Mouse (Mus musculus) stomach, embryonic 16.5 days (tissue): ENCODE results near the gene Tspan5. TPM values are rescaled to one million over a fixed set of nuclear protein-coding genes. Genes with fewer than 3 reads are reported as not detected.
A peak's percentile ranks its signal among the peaks of the same experiment; 100 is the strongest.

Experiments
- ATAC-seq: fragments of 200-750 bp; cut with Nextera tagmentation; 2 replicates; pipeline ENCODE4 v1.8.0; 2017; ENCODE audit warnings: moderate number of reproducible peaks, moderate TSS enrichment; ENCODE audit not compliant: insufficient read depth, low FRiP score
- H3K27ac ChIP-seq: fragments of 300-500 bp; sonication (generic); 2 replicates; pipeline ENCODE4 v1.5.1; 2014; ENCODE audit warnings: low read length
- H3K27me3 ChIP-seq: fragments of 300-500 bp; sonication (generic); 2 replicates; pipeline ENCODE4 v1.6.1; 2014; ENCODE audit warnings: low read length, control low read depth, mixed read lengths; ENCODE audit not compliant: control insufficient read depth, insufficient read depth
- H3K36me3 ChIP-seq: fragments of 300-500 bp; sonication (generic); 2 replicates; pipeline ENCODE4 v1.6.1; 2014; ENCODE audit warnings: low read length; ENCODE audit not compliant: control insufficient read depth, insufficient read depth
- H3K4me1 ChIP-seq: fragments of 300-500 bp; sonication (generic); 2 replicates; pipeline ENCODE4 v1.6.1; 2014; ENCODE audit warnings: low read length, control low read depth, mixed read lengths; ENCODE audit not compliant: control insufficient read depth, insufficient read depth
- H3K4me2 ChIP-seq: fragments of 300-500 bp; sonication (generic); 2 replicates; pipeline ENCODE4 v1.6.1; 2014; ENCODE audit warnings: low read depth, low read length, mixed read lengths
- H3K4me3 ChIP-seq: fragments of 300-500 bp; sonication (generic); replicated peaks from 2 replicates; pipeline ENCODE4 v1.5.1; 2014; ENCODE audit warnings: mild to moderate bottlenecking, low read length
- H3K9ac ChIP-seq: fragments of 300-500 bp; sonication (generic); 2 replicates; pipeline ENCODE4 v1.6.1; 2014; ENCODE audit warnings: low read length
- H3K9me3 ChIP-seq: fragments of 300-500 bp; sonication (generic); replicated peaks from 2 replicates; pipeline ENCODE4 v1.6.1; 2016; ENCODE audit warnings: low read length, control low read depth; ENCODE audit not compliant: control insufficient read depth
- WGBS: fragments of 180-500 bp; shearing (Covaris S2); extraction: QIAGEN DNeasy Blood & Tissue Kit; methylation state at CpG from one replicate; pipeline ENCODE4 v1.1.7; 2014; 5-methylcytosine and 5-hydroxymethylcytosine counted together
- polyA plus RNA-seq: library from polyadenylated mRNA; unstranded; fragments of >200 nt; fragmentation: Nextera tagmentation; extraction: Ambion mirVana; gene quantifications from 2 replicates; pipeline ENCODE4 v1.2.1, GENCODE M21; 2015

The Tspan5 gene
- polyA plus RNA-seq, 1 experiment from 2014 or later, result 31.1 TPM

GRCm38 (mm10) chr3:138819862-138820261, 77.9 kb downstream of the Tspan5 start:
- no peak overlapping the region for H3K4me3 ChIP-seq
- ATAC-seq, result no peak
- no peak overlapping the region for H3K9ac ChIP-seq
- WGBS, result 80% methylated on average over 6 of the region's 6 CpGs
- no peaks in the 10 kb centered on the region for H3K27me3 ChIP-seq
- peaks cover 30% of the 10 kb centered on the region for H3K4me1 ChIP-seq
- H3K4me2 ChIP-seq, result no peak overlapping the region
- no peak overlapping the region for H3K27ac ChIP-seq
- H3K36me3 ChIP-seq, result no peaks in the 10 kb centered on the region
- no peaks in the 10 kb centered on the region for H3K9me3 ChIP-seq

GRCm38 (mm10) chr3:138820296-138820695, 78.3 kb downstream of the Tspan5 start:
- no peaks in the 10 kb centered on the region for H3K9me3 ChIP-seq
- H3K27ac ChIP-seq, result no peak overlapping the region
- ATAC-seq, result no peak
- no peaks in the 10 kb centered on the region for H3K27me3 ChIP-seq
- WGBS, result 73% methylated on average over 5 of the region's 5 CpGs
- no peak overlapping the region for H3K9ac ChIP-seq
- no peak overlapping the region for H3K4me3 ChIP-seq
- H3K4me1 ChIP-seq, result peaks cover 26% of the 10 kb centered on the region
- no peak overlapping the region for H3K4me2 ChIP-seq
- no peaks in the 10 kb centered on the region for H3K36me3 ChIP-seq

- no peaks in the 10 kb centered on the region for H3K36me3 ChIP-seq
- H3K9me3 ChIP-seq, result no peaks in the 10 kb centered on the region
- H3K4me3 ChIP-seq, result no peak overlapping the region
- no peak for ATAC-seq
- H3K27me3 ChIP-seq, result no peaks in the 10 kb centered on the region
- H3K4me2 ChIP-seq, result no peak overlapping the region
- WGBS, result 42% methylated on average over 5 of the region's 5 CpGs
- H3K4me1 ChIP-seq, result peaks cover 22% of the 10 kb centered on the region
- peak overlapping the region; percentile 25; the same call in 1 of the 2 replicates for H3K9ac ChIP-seq
- H3K27ac ChIP-seq, result peak overlapping the region; percentile 10; the same call in 1 of the 2 replicates
Observed at GRCm38 (mm10) chr3:138821886-138822445, 80.0 kb downstream of the Tspan5 start.

- 74% methylated on average over 9 of the region's 9 CpGs for WGBS
- Histone ChIP-seq H3K9me3 (no peaks in the 10 kb centered on the region), H3K27me3 (no peaks in the 10 kb centered on the region), H3K4me3 (no peak overlapping the region), H3K9ac (no peak overlapping the region), H3K4me1 (peaks cover 18% of the 10 kb centered on the region), H3K4me2 (no peak overlapping the region), H3K27ac (no peak overlapping the region), H3K36me3 (no peaks in the 10 kb centered on the region)
- no peak for ATAC-seq
Observed at GRCm38 (mm10) chr3:138823857-138824256, 81.9 kb downstream of the Tspan5 start.

GRCm38 (mm10) chr3:138825296-138825695, 83.3 kb downstream of the Tspan5 start:
- H3K9ac ChIP-seq, result no peak overlapping the region
- H3K27ac ChIP-seq, result no peak overlapping the region
- peaks cover 16% of the 10 kb centered on the region for H3K4me1 ChIP-seq
- H3K9me3 ChIP-seq, result no peaks in the 10 kb centered on the region
- no peaks in the 10 kb centered on the region for H3K36me3 ChIP-seq
- no peak for ATAC-seq
- H3K4me2 ChIP-seq, result no peak overlapping the region
- no peaks in the 10 kb centered on the region for H3K27me3 ChIP-seq
- no peak overlapping the region for H3K4me3 ChIP-seq
- WGBS, result 81% methylated on average over 6 of the region's 6 CpGs

- no peaks in the 10 kb centered on the region for H3K27me3 ChIP-seq
- no peak for ATAC-seq
- no peak overlapping the region for H3K4me3 ChIP-seq
- H3K9me3 ChIP-seq, result no peaks in the 10 kb centered on the region
- H3K36me3 ChIP-seq, result no peaks in the 10 kb centered on the region
- H3K27ac ChIP-seq, result no peak overlapping the region
- H3K4me2 ChIP-seq, result no peak overlapping the region
- WGBS, result 74% methylated on average over 8 of the region's 8 CpGs
- no peak overlapping the region for H3K9ac ChIP-seq
- peaks cover 9% of the 10 kb centered on the region for H3K4me1 ChIP-seq
Observed at GRCm38 (mm10) chr3:138826243-138826800, 84.3 kb downstream of the Tspan5 start.

- no peak for ATAC-seq
- Histone ChIP-seq H3K36me3 (no peaks in the 10 kb centered on the region), H3K4me2 (no peak overlapping the region), H3K9me3 (no peaks in the 10 kb centered on the region), H3K27ac (no peak overlapping the region), H3K9ac (no peak overlapping the region), H3K4me3 (no peak overlapping the region), H3K4me1 (peaks cover 3% of the 10 kb centered on the region; the same call in 1 of the 2 replicates), H3K27me3 (no peaks in the 10 kb centered on the region)
- 64% methylated on average over 9 of the region's 9 CpGs for WGBS
Observed at GRCm38 (mm10) chr3:138832827-138833517, 91.0 kb downstream of the Tspan5 start.

- Histone ChIP-seq H3K4me1 (peaks cover 3% of the 10 kb centered on the region; the same call in 1 of the 2 replicates), H3K9me3 (no peaks in the 10 kb centered on the region), H3K36me3 (no peaks in the 10 kb centered on the region), H3K4me2 (no peak overlapping the region), H3K27ac (no peak overlapping the region), H3K9ac (no peak overlapping the region), H3K27me3 (no peaks in the 10 kb centered on the region), H3K4me3 (no peak overlapping the region)
- 83% methylated on average over 11 of the region's 11 CpGs for WGBS
- ATAC-seq, result no peak
Observed at GRCm38 (mm10) chr3:138834174-138834573, 92.2 kb downstream of the Tspan5 start.

- 66% methylated on average over 5 of the region's 5 CpGs for WGBS
- no peak overlapping the region for H3K4me3 ChIP-seq
- H3K9me3 ChIP-seq, result no peaks in the 10 kb centered on the region
- H3K4me2 ChIP-seq, result no peak overlapping the region
- H3K36me3 ChIP-seq, result no peaks in the 10 kb centered on the region
- no peak for ATAC-seq
- no peak overlapping the region for H3K9ac ChIP-seq
- peaks cover 9% of the 10 kb centered on the region; the same call in 1 of the 2 replicates for H3K4me1 ChIP-seq
- H3K27me3 ChIP-seq, result no peaks in the 10 kb centered on the region
- H3K27ac ChIP-seq, result no peak overlapping the region
Observed at GRCm38 (mm10) chr3:138836937-138837336, 94.9 kb downstream of the Tspan5 start.
